Mouse (Mus musculus): ENCODE data around the gene Tab1. TPM values are rescaled to one million over a fixed set of nuclear protein-coding genes. Genes with fewer than 3 reads are reported as not detected.
"Not testable (repeated sequence)": the region's sequence is repeated elsewhere in the genome, so short reads cannot be mapped to it uniquely, and the experiment has no call there.

Tab1 gene
- polyA plus RNA-seq, 1 experiment from 2014 or later, result 43.8 TPM

DNA sequence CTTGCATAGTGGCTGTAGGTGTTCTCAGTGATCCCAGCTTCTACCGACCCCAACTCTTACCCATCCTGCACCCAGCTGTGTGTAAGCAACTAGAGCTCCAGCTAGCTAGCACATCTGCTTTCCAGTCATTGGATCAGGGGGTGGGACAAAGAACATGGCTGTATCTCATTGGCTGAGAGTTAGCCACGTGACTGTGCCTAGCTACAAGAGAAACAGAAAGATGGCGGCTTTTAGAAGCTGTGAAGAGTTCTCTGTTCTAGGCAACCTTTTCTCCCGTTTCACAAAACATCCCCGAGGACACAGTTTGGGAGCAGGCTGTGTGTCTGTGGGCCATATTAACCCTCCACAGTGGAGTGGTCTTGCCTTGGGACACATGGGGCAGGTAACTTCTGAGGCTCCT lies 17.7 kb upstream of the Tab1 start:
- no peaks in the 10 kb centered on the region for H3K4me1 ChIP-seq (replicated peaks; ENCODE audit: control insufficient read depth, insufficient read depth, low read length)
- H3K27me3 ChIP-seq (replicated peaks; ENCODE audit: control insufficient read depth, insufficient read depth, low read length), result no peaks in the 10 kb centered on the region
- peaks cover 8% of the 10 kb centered on the region; the same call in 1 of the 2 replicates for H3K36me3 ChIP-seq (ENCODE audit: control insufficient read depth, insufficient read depth)
- ATAC-seq, result no peak
- no peak overlapping the region for H3K4me3 ChIP-seq (replicated peaks; ENCODE audit: low read length)
- H3K9me3 ChIP-seq (ENCODE audit: control insufficient read depth, low read length), result no peaks in the 10 kb centered on the region
- H3K9ac ChIP-seq (replicated peaks; ENCODE audit: low read depth, low read length), result no peak overlapping the region
- 62% methylated on average over 5 of the region's 5 CpGs for WGBS
- no peak overlapping the region for H3K27ac ChIP-seq (ENCODE audit: low read length)
- no peak overlapping the region for H3K4me2 ChIP-seq (ENCODE audit: low read length)

DNA sequence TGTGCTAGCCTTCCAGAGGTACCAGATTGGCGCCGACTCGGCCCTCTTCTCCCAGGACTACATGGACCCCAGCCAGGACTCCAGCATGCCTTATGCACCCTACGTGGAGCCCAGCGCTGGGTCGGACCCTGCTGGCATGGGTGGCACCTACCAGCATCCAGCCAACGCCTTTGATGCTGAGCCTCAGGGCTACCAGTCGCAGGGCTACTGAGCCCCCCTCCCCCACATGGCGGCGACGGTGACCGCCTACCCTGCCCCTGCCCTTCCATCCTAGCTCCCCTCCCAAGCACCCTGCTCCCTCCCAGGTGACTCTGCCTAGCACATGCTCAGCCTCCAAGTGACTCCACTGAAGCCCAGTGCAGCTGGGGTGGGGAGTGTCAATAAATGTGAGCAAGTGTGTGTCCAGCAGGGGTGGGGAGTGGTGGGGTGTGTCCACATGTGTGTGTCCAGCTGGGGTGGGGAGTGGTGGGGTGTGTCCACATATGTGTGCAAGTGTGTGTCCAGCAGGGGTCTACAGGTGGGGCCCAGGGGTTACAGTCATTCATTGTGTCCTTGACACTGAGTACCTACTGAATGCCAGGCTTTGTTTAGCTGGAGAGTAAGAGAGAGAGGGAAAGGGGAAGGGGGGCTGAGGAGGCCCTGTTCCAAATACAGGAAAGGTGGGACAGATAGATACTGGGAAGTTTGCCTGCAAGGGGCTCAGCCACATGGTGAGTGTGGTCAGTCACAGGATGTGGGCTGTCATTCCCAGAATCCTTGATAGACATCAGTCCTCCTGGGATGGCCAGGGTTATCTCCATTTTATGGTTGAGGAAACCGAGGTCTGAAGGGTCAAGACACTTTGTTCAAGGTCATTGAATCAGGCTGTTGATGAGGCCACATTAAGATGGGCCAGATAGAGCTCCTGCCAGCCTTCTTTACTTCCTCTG lies 16.8 kb upstream of the Tab1 start:
- H3K4me3 ChIP-seq (replicated peaks; ENCODE audit: low read length), result no peak overlapping the region
- ATAC-seq, result no peak
- no peak overlapping the region for H3K9ac ChIP-seq (replicated peaks; ENCODE audit: low read depth, low read length)
- H3K9me3 ChIP-seq (ENCODE audit: control insufficient read depth, low read length), result no peaks in the 10 kb centered on the region
- WGBS, result 82% methylated on average over 13 of the region's 13 CpGs
- no peak overlapping the region for H3K4me2 ChIP-seq (ENCODE audit: low read length)
- H3K27ac ChIP-seq (ENCODE audit: low read length), result no peak overlapping the region
- no peaks in the 10 kb centered on the region for H3K27me3 ChIP-seq (replicated peaks; ENCODE audit: control insufficient read depth, insufficient read depth, low read length)
- peaks cover 4% of the 10 kb centered on the region; the same call in 1 of the 2 replicates for H3K36me3 ChIP-seq (ENCODE audit: control insufficient read depth, insufficient read depth)
- no peaks in the 10 kb centered on the region for H3K4me1 ChIP-seq (replicated peaks; ENCODE audit: control insufficient read depth, insufficient read depth, low read length)

DNA sequence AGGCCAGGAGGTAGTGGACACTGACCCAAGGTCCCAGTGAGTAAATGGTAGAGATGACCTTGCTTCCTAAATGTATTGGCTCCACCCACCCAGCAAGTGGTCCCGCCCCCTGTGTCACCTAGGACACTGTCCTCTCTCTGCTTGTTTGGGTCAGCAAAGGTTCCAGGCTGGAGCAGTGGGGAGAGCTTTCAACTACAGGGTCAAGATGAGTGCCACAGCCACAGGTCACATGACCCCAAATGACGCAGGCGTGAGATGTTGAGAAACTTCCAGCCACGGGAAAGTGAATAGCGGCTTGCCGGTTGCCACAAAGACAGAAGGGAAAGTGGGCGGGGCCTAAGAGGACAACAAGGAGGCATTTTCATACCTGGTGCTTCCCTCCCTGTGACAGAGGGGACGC lies 15.8 kb upstream of the Tab1 start:
- no peak for ATAC-seq
- no peaks in the 10 kb centered on the region for H3K4me1 ChIP-seq (replicated peaks; ENCODE audit: control insufficient read depth, insufficient read depth, low read length)
- H3K9me3 ChIP-seq (ENCODE audit: control insufficient read depth, low read length), result no peaks in the 10 kb centered on the region
- whole genome bisulfite sequencing, result 78% methylated on average over 8 of the region's 8 CpGs
- no peak overlapping the region for H3K4me3 ChIP-seq (replicated peaks; ENCODE audit: low read length)
- H3K36me3 ChIP-seq (ENCODE audit: control insufficient read depth, insufficient read depth), result 0 out of 2 replicates have a peak, but pooled peaks cover 4% of the 10 kb centered on the region
- no peak overlapping the region for H3K27ac ChIP-seq (ENCODE audit: low read length)
- H3K27me3 ChIP-seq (replicated peaks; ENCODE audit: control insufficient read depth, insufficient read depth, low read length), result no peaks in the 10 kb centered on the region
- no peak overlapping the region for H3K4me2 ChIP-seq (ENCODE audit: low read length)
- no peak overlapping the region for H3K9ac ChIP-seq (replicated peaks; ENCODE audit: low read depth, low read length)

DNA sequence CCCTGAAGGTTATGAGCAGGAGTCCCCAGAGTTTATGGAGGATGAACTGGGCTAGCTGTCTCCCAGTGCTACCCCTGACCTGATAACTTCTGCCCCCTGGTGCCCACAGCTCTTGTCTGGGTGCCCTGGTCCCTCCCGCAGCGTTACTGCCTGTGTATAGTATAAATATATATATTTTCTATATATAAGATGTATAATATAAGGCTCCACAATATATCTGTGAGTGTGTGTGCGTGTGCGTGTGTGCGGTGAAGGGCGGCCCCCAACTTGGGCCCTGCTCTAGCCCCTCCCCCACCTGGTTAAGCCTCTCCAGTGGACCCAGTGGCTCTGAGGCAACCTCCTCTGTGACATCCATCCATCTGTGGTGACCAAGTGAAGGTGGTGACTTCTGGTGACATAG lies 13.9 kb upstream of the Tab1 start:
- no peak overlapping the region for H3K4me3 ChIP-seq (replicated peaks; ENCODE audit: low read length)
- ATAC-seq, result no peak
- H3K27me3 ChIP-seq (replicated peaks; ENCODE audit: control insufficient read depth, insufficient read depth, low read length), result no peaks in the 10 kb centered on the region
- H3K9ac ChIP-seq (replicated peaks; ENCODE audit: low read depth, low read length), result no peak overlapping the region
- H3K36me3 ChIP-seq (ENCODE audit: control insufficient read depth, insufficient read depth), result no peaks in the 10 kb centered on the region
- H3K9me3 ChIP-seq (ENCODE audit: control insufficient read depth, low read length), result no peaks in the 10 kb centered on the region
- H3K4me2 ChIP-seq (ENCODE audit: low read length), result no peak overlapping the region
- no peaks in the 10 kb centered on the region for H3K4me1 ChIP-seq (replicated peaks; ENCODE audit: control insufficient read depth, insufficient read depth, low read length)
- 87% methylated on average over 6 of the region's 6 CpGs for WGBS
- no peak overlapping the region for H3K27ac ChIP-seq (ENCODE audit: low read length)

DNA sequence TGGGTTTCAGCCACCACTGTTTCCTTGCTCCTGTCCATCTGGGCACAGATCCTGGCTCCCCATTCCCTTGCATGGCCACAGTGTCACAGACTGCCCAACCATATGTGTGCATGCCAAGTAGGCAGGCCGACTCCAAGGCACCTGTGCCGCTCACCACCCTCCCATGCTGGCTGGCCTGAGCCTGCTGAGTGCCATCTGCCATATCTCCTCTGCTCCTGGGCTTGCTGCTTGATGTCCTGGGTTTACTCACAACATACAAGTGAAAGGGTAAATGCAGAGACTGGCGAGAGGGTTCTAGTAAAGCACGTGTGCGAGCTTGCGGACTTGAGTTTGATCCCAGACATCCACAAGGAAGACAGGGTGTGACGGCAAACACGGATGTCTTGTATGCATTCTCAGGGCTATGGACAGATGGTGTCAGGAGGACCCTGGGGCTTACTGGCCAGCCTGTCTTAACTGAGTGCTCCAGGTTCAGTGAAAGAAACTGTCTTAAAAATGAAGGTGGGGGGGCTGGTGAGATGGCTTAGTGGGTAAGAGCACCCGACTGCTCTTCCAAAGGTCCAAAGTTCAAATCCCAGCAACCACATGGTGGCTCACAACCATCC lies 11.1 kb upstream of the Tab1 start:
- WGBS, result 81% methylated on average over 9 of the region's 9 CpGs
- no peak for ATAC-seq

DNA sequence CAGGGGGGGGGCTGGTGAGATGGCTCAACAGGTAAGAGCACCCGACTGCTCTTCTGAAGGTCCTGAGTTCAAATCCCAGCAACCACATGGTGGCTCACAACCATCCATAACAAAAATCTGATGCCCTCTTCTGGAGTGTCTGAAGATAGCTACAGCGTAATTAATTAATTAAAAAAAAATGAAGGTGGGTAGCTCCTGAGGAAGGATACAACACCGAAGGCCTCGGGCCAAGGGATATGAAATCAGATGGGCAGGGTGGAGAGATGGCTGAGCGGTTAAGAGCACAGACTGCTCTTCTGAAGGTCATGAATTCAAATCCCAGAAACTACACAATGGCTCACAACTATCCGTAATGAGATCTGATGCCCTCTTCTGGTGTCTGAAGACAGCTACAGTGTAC lies 10.5 kb upstream of the Tab1 start:
- not testable (repeated sequence) for H3K36me3 ChIP-seq (ENCODE audit: control insufficient read depth, insufficient read depth); H3K4me2 ChIP-seq (ENCODE audit: low read length); ATAC-seq; H3K4me3 ChIP-seq (replicated peaks; ENCODE audit: low read length); H3K9ac ChIP-seq (replicated peaks; ENCODE audit: low read depth, low read length); H3K9me3 ChIP-seq (ENCODE audit: control insufficient read depth, low read length); H3K27me3 ChIP-seq (replicated peaks; ENCODE audit: control insufficient read depth, insufficient read depth, low read length); H3K4me1 ChIP-seq (replicated peaks; ENCODE audit: control insufficient read depth, insufficient read depth, low read length); H3K27ac ChIP-seq (ENCODE audit: low read length)
- WGBS, result 93% methylated on average over 6 of the region's 6 CpGs

More for the DNA sequence above, 11.1 kb upstream of the Tab1 start:
- H3K9ac ChIP-seq (replicated peaks; ENCODE audit: low read depth, low read length), result no peak overlapping the region
- H3K4me2 ChIP-seq (ENCODE audit: low read length), result no peak overlapping the region
- no peaks in the 10 kb centered on the region for H3K9me3 ChIP-seq (ENCODE audit: control insufficient read depth, low read length)
- no peaks in the 10 kb centered on the region for H3K4me1 ChIP-seq (replicated peaks; ENCODE audit: control insufficient read depth, insufficient read depth, low read length)
- no peaks in the 10 kb centered on the region for H3K36me3 ChIP-seq (ENCODE audit: control insufficient read depth, insufficient read depth)
- H3K4me3 ChIP-seq (replicated peaks; ENCODE audit: low read length), result no peak overlapping the region
- no peak overlapping the region for H3K27ac ChIP-seq (ENCODE audit: low read length)
- no peaks in the 10 kb centered on the region for H3K27me3 ChIP-seq (replicated peaks; ENCODE audit: control insufficient read depth, insufficient read depth, low read length)

DNA sequence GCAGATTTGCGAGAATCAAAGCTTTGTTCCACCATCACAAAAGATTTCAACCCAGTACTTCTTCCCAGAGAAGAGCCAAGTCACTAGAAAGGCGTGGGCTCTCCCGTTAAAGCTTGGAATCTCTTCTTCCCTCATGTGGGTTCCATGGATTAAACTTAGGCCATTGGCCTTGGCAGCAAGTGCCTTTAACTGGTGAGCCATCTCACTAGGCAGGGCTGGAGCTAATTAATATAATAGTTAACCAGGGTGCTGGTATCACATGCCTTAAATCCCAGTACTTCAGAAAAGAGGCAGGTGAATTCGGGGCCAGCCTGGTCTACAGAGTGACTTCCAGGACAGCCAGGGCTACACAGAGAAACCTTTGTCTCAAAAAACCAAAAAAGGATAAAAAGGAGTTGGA lies 8.3 kb upstream of the Tab1 start:
- H3K4me3 ChIP-seq (replicated peaks; ENCODE audit: low read length), result no peak overlapping the region
- no peaks in the 10 kb centered on the region for H3K9me3 ChIP-seq (ENCODE audit: control insufficient read depth, low read length)
- H3K4me2 ChIP-seq (ENCODE audit: low read length), result no peak overlapping the region
- no peak for ATAC-seq
- no peaks in the 10 kb centered on the region for H3K4me1 ChIP-seq (replicated peaks; ENCODE audit: control insufficient read depth, insufficient read depth, low read length)
- no peaks in the 10 kb centered on the region for H3K36me3 ChIP-seq (ENCODE audit: control insufficient read depth, insufficient read depth)
- no peak overlapping the region for H3K27ac ChIP-seq (ENCODE audit: low read length)
- WGBS, result 81% methylated on average over 4 of the region's 4 CpGs
- no peaks in the 10 kb centered on the region for H3K27me3 ChIP-seq (replicated peaks; ENCODE audit: control insufficient read depth, insufficient read depth, low read length)
- H3K9ac ChIP-seq (replicated peaks; ENCODE audit: low read depth, low read length), result no peak overlapping the region

DNA sequence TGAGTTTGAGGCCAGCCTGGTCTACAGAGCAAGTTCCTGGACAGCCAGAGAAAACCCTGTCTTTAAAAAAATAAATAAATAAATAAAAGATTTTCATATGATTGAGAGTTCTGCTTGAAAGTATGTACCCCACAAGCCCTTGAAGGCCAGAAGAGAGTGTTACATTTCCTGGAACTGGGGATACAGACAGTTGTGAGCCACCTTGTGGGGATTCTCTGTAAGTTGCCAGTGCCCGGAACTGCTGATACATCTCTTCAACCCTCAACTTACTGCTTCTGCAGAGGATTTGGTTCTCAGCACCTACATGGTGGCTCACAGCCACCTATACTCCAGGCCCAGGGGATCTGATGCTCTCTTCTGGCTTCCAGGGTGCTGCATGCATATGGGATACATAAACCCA lies 5.7 kb upstream of the Tab1 start:
- ATAC-seq, result no peak
- Histone ChIP-seq H3K27ac (ENCODE audit: low read length) (no peak overlapping the region), H3K4me2 (ENCODE audit: low read length) (no peak overlapping the region), H3K9me3 (ENCODE audit: control insufficient read depth, low read length) (no peaks in the 10 kb centered on the region), H3K4me3 (replicated peaks; ENCODE audit: low read length) (no peak overlapping the region), H3K27me3 (replicated peaks; ENCODE audit: control insufficient read depth, insufficient read depth, low read length) (no peaks in the 10 kb centered on the region), H3K36me3 (ENCODE audit: control insufficient read depth, insufficient read depth) (no peaks in the 10 kb centered on the region), H3K9ac (replicated peaks; ENCODE audit: low read depth, low read length) (no peak overlapping the region), H3K4me1 (replicated peaks; ENCODE audit: control insufficient read depth, insufficient read depth, low read length) (no peaks in the 10 kb centered on the region)
- 58% methylated on average over 1 of the region's 1 CpGs for WGBS

DNA sequence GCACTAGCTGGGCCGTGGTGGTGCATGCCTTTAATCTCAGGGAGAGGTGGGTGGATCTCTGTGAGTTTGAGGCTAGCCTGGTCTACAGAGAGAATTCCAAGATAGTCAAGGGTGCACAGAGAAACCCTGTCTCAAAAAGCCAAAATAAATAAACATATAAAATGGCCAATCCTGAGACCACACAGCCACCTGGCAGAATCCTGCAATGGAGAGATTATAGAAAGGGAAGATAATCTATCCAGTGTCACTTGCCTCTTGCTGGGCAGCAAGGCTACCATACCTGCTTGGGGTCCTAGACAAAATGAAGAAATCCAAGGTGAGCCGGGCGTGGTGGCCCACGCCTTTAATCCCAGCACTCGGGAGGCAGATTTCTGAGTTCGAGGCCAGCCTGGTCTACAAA lies 2.9 kb upstream of the Tab1 start:
- no peak overlapping the region for H3K4me2 ChIP-seq (ENCODE audit: low read length)
- H3K27me3 ChIP-seq (replicated peaks; ENCODE audit: control insufficient read depth, insufficient read depth, low read length), result no peaks in the 10 kb centered on the region
- no peak for ATAC-seq

More for the DNA sequence above, 2.9 kb upstream of the Tab1 start:
- H3K9me3 ChIP-seq (ENCODE audit: control insufficient read depth, low read length), result no peaks in the 10 kb centered on the region
- H3K4me1 ChIP-seq (replicated peaks; ENCODE audit: control insufficient read depth, insufficient read depth, low read length), result peaks cover 16% of the 10 kb centered on the region
- H3K36me3 ChIP-seq (ENCODE audit: control insufficient read depth, insufficient read depth), result no peaks in the 10 kb centered on the region
- WGBS, result 91% methylated on average over 6 of the region's 6 CpGs
- no peak overlapping the region for H3K4me3 ChIP-seq (replicated peaks; ENCODE audit: low read length)
- H3K9ac ChIP-seq (replicated peaks; ENCODE audit: low read depth, low read length), result no peak overlapping the region
- no peak overlapping the region for H3K27ac ChIP-seq (ENCODE audit: low read length)
